In the genomic region with DNA sequence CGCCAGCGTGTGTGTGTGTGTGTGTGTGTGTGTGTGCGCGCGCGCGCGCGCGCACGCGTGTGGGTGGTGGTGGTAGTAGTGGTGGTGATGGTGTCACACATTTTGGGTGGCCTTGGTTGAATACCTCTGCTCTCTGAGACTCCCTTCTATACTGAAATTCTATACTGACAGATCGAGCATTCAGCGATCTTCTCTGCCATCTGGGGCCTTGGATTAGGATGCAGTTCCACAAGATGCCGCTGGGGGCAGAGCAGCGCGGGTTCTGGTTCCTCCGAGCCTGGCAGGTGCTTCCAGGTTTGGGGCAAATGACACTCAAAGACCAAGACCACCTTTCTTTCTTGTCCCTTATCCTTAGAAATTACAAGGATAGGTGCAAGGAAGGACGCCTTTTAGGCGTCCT, we compare ENCODE assay signal across 8 mouse cellular contexts. TPM values are rescaled to one million over a fixed set of nuclear protein-coding genes. Genes with fewer than 3 reads are reported as not detected.
DNase-seq lines count a peak whose midpoint lies in the region; ATAC-seq lines count a peak whose summit lies in the region.

No protein-coding gene starts in this region.

- peak; percentile 45 for DNase-seq in adipocyte (ENCODE audit: low spot score)
- peak; percentile 76 to 89 for DNase-seq in cerebellum, postnatal 4 days (ENCODE audit: low spot score in 2 of 2)
- DNase-seq in gastrocnemius, adult 8-10 months (ENCODE audit: low spot score in 2 of 2), result peak; percentile 15 to 27
- peak; percentile 68 to 73 for DNase-seq in left cerebral cortex, postnatal 10 days (ENCODE audit: extremely low spot score in 1 of 2, low spot score in 2 of 2)
- peak; percentile 74 for DNase-seq in right cerebral cortex, postnatal 25 days

- intact Hi-C loops in left cerebral cortex, postnatal 10 days (cut with DNase I), result no loop called here

- peak; percentile 56 for ATAC-seq in inflammation-experienced regulatory T-cells, adult 6 months
- peak; percentile 90 for ATAC-seq in megakaryocyte progenitor cell, adult 5-6 weeks (replicated peaks; ENCODE audit: poor library complexity)
- no peak for ATAC-seq in activated CD4-positive, CD25-positive, alpha-beta regulatory T cell, adult 4 months

RNA-seq across cellular contexts. Expression of gene Arhgap40, which starts 43.6 kb away (rescaled TPM):
- not detected for total RNA-seq in gastrocnemius, adult 8-10 months (2022)
- polyA plus RNA-seq in inflammation-experienced regulatory T-cells, adult 6 months (2017; shearing (Covaris generic)), result not detected
- total RNA-seq in left cerebral cortex, postnatal 10 days (2021), result not detected
- 0.17 TPM in 1 of 2 replicates, not detected in the other for total RNA-seq in megakaryocyte progenitor cell, adult 5-6 weeks (2015)
- not detected in 2 replicates for total RNA-seq in megakaryocyte progenitor cell, adult 5-6 weeks (2017)
- not detected for polyA plus RNA-seq in activated CD4-positive, CD25-positive, alpha-beta regulatory T cell, adult 4 months (2017; shearing (Covaris generic))

RNA-seq across cellular contexts. Expression of gene Adig, which starts 53.8 kb away (rescaled TPM):
- total RNA-seq in gastrocnemius, adult 8-10 months (2022), result 1 to 10 TPM in 3 of 4 experiments, under 1 TPM in 1; 0.70 to 7.2 (median 6.0) TPM
- not detected for polyA plus RNA-seq in inflammation-experienced regulatory T-cells, adult 6 months (2017; shearing (Covaris generic))
- total RNA-seq in left cerebral cortex, postnatal 10 days (2021), result not detected
- not detected in 2 replicates for total RNA-seq in megakaryocyte progenitor cell, adult 5-6 weeks (2015)
- total RNA-seq in megakaryocyte progenitor cell, adult 5-6 weeks (2017), result not detected in 2 replicates
- not detected for polyA plus RNA-seq in activated CD4-positive, CD25-positive, alpha-beta regulatory T cell, adult 4 months (2017; shearing (Covaris generic))

RNA-seq across cellular contexts. Expression of gene Slc32a1, which starts 54.3 kb away (rescaled TPM):
- total RNA-seq in gastrocnemius, adult 8-10 months (2022), result not detected
- polyA plus RNA-seq in inflammation-experienced regulatory T-cells, adult 6 months (2017; shearing (Covaris generic)), result not detected
- 10 to 100 TPM; 80.8 to 96.0 TPM for total RNA-seq in left cerebral cortex, postnatal 10 days (2021)
- 0.05 TPM in 1 of 2 replicates, not detected in the other for total RNA-seq in megakaryocyte progenitor cell, adult 5-6 weeks (2015)
- total RNA-seq in megakaryocyte progenitor cell, adult 5-6 weeks (2017), result 0.04 TPM in 1 of 2 replicates, not detected in the other
- polyA plus RNA-seq in activated CD4-positive, CD25-positive, alpha-beta regulatory T cell, adult 4 months (2017; shearing (Covaris generic)), result not detected

Comparison
In these comparisons a context has a peak if more than half of its experiments do, and no peak if none do; other contexts are left out.
1. DNase-seq: peak in every context shown above with its lines; median percentile 82 in cerebellum, postnatal 4 days; 74 in right cerebral cortex, postnatal 25 days; 70 in left cerebral cortex, postnatal 10 days; 45 in adipocyte; 21 in gastrocnemius, adult 8-10 months.
2. RNA of gene Slc32a1, which starts 54.3 kb away (total RNA-seq): 80.8 to 96.0 TPM in left cerebral cortex, postnatal 10 days; not detected in gastrocnemius, adult 8-10 months and 0.04 to 0.05 TPM in megakaryocyte progenitor cell, adult 5-6 weeks; every median in the first group is over 10 times any median in the second.